14 mouse cellular contexts compared by ENCODE assay signal in the genomic region with DNA sequence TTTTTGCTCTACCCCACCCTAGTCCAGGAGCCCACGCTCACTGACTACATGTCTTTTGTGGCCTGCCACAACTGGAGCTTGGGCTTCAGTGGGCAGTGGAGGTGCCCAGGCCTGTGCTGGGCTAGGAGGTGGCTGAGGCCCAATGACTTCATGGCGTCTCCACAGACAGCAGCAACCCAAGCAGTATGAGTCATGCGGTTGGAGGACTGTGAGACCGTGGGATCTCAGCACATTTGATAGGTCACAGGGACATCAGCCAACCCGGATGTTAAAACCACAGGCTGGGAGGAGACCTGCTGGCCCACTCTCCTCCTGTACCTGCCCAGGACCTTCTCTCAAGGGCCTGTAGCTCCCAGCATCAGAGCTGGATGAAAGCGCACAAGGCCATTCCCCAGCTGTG. TPM values are rescaled to one million over a fixed set of nuclear protein-coding genes. Genes with fewer than 3 reads are reported as not detected.
A peak's percentile ranks its signal among the peaks of the same experiment; 100 is the strongest.
DNase-seq lines count a peak whose midpoint lies in the region; ATAC-seq and TF ChIP-seq lines count a peak whose summit lies in the region.
"Had no signal": no experiment of that assay in that cellular context is flagged by ENCODE, and none has a peak within 500 bp of the region (broad histone marks: within the 10 kb centered on the region; RNA-seq: fewer than 3 reads in every experiment).

No protein-coding gene starts in this region.

- no peaks in the 10 kb centered on the region for H3K27me3 ChIP-seq in heart, embryonic 10.5 days (ENCODE audit: insufficient read depth, poor library complexity, severe bottlenecking)
- H3K27me3 ChIP-seq in midbrain, postnatal 0 days (ENCODE audit: insufficient read depth, low read length), result no peaks in the 10 kb centered on the region
- H3K27me3 ChIP-seq: forebrain, embryonic 15.5 days had no signal

- no peaks in the 10 kb centered on the region for H3K9me3 ChIP-seq in heart, embryonic 10.5 days
- H3K9me3 ChIP-seq in midbrain, postnatal 0 days (ENCODE audit: low read length), result no peaks in the 10 kb centered on the region
- H3K9me3 ChIP-seq: forebrain, embryonic 15.5 days had no signal

- 81% methylated on average over 6 of the region's 6 CpGs for WGBS in heart, embryonic 10.5 days
- WGBS in midbrain, postnatal 0 days, result 92% methylated on average over 6 of the region's 6 CpGs

- H3K36me3 ChIP-seq in heart, embryonic 10.5 days, result no peaks in the 10 kb centered on the region
- no peaks in the 10 kb centered on the region for H3K36me3 ChIP-seq in midbrain, postnatal 0 days (ENCODE audit: insufficient read depth, low read length)
- H3K36me3 ChIP-seq: forebrain, embryonic 15.5 days had no signal

- H3K4me2 ChIP-seq in midbrain, postnatal 0 days (ENCODE audit: low read depth, low read length, poor library complexity, severe bottlenecking), result no peak overlapping the region
- H3K4me2 ChIP-seq: forebrain, embryonic 15.5 days had no signal

- H3K4me3 ChIP-seq in heart, embryonic 10.5 days, result no peak overlapping the region
- H3K4me3 ChIP-seq in midbrain, postnatal 0 days (ENCODE audit: low read depth, low read length), result no peak overlapping the region
- H3K4me3 ChIP-seq: forebrain, embryonic 15.5 days; left cerebral cortex, adult 2 months had no signal

- peak; percentile 76 to 77 for ATAC-seq in hematopoietic stem cell, adult 5-6 weeks (replicated peaks in 1 of 2; ENCODE audit: insufficient read depth in 1 of 2, low FRiP score in 2 of 2, low TSS enrichment in 1 of 2, low read depth in 1 of 2, poor library complexity in 2 of 2, severe bottlenecking in 2 of 2)
- no peak for ATAC-seq in midbrain, postnatal 0 days (ENCODE audit: low FRiP score)
- ATAC-seq: forebrain, embryonic 15.5 days had no signal

- peaks cover 21% of the 10 kb centered on the region for H3K4me1 ChIP-seq in heart, embryonic 10.5 days
- H3K4me1 ChIP-seq in midbrain, postnatal 0 days (ENCODE audit: insufficient read depth, low read length), result no peaks in the 10 kb centered on the region
- H3K4me1 ChIP-seq: forebrain, embryonic 15.5 days had no signal

- peak; percentile 97 for DNase-seq in heart, adult 11 months
- DNase-seq in heart, embryonic 10.5 days (ENCODE audit: low spot score), result no peak
- DNase-seq in 3134 (ENCODE audit: extremely low read depth, insufficient read length, low spot score), result peak; percentile 80
- peak; percentile 23 for DNase-seq in T-cell, adult 2 months (ENCODE audit: low spot score)
- DNase-seq in spleen, postnatal 36 days (ENCODE audit: low spot score in 2 of 2), result no peak
- no peak for DNase-seq in frontal cortex, adult 2 months (ENCODE audit: extremely low spot score in 1 of 2, low spot score in 1 of 2)
- DNase-seq in midbrain, postnatal 0 days (ENCODE audit: low spot score), result no peak
- DNase-seq: cerebellum, adult 18-20 months; midbrain, embryonic 14.5 days; spleen, adult 18-20 months had no signal

- H3K9ac ChIP-seq in midbrain, postnatal 0 days (replicated peaks; ENCODE audit: low read length, poor library complexity, severe bottlenecking), result no peak overlapping the region
- H3K9ac ChIP-seq: forebrain, embryonic 15.5 days; liver, embryonic 14.5 days had no signal

- H3K27ac ChIP-seq in heart, embryonic 10.5 days, result no peak overlapping the region
- no peak overlapping the region for H3K27ac ChIP-seq in midbrain, postnatal 0 days (ENCODE audit: low read depth, low read length)
- H3K27ac ChIP-seq: forebrain, embryonic 15.5 days; left cerebral cortex, adult 2 months; liver, embryonic 14.5 days had no signal

- no peak for TF ChIP-seq CTCF in midbrain, postnatal 0 days (IDR thresholded peaks at IDR 0.05)

RNA-seq across cellular contexts. Expression of a gene that starts 8.2 kb away (rescaled TPM):
- polyA plus RNA-seq in heart, embryonic 10.5 days (2016; fragmentation: Nextera tagmentation; extraction: Ambion mirVana), result 118 and 165 TPM in 2 replicates
- total RNA-seq in hematopoietic stem cell, adult 5-6 weeks (2017), result 9.1 and 11.4 TPM in 2 replicates
- polyA plus RNA-seq in frontal cortex, adult 2 months (2012; rRNA removed), result 24.6 and 29.5 TPM in 2 replicates
- total RNA-seq in midbrain, postnatal 0 days (2014; rRNA removed), result 36.3 and 51.9 TPM in 2 replicates
- 23.2 and 23.7 TPM in 2 replicates for polyA plus RNA-seq in midbrain, postnatal 0 days (2015; fragmentation: Nextera tagmentation; extraction: Ambion mirVana)

RNA-seq across cellular contexts. Expression of a gene that starts 57.6 kb away (rescaled TPM):
- polyA plus RNA-seq in heart, embryonic 10.5 days (2016; fragmentation: Nextera tagmentation; extraction: Ambion mirVana), result 1.0 and 4.5 TPM in 2 replicates
- total RNA-seq in hematopoietic stem cell, adult 5-6 weeks (2017), result not detected in 2 replicates
- polyA plus RNA-seq in frontal cortex, adult 2 months (2012; rRNA removed), result 12.3 and 13.5 TPM in 2 replicates
- total RNA-seq in midbrain, postnatal 0 days (2014; rRNA removed), result 14.3 and 17.9 TPM in 2 replicates
- 16.1 and 19.1 TPM in 2 replicates for polyA plus RNA-seq in midbrain, postnatal 0 days (2015; fragmentation: Nextera tagmentation; extraction: Ambion mirVana)

Comparison
In these comparisons a context has a peak if more than half of its experiments do, and no peak if none do; other contexts are left out.
1. DNase-seq: peak in heart, adult 11 months (single experiment), 3134 (single experiment) and T-cell, adult 2 months (single experiment); none in heart, embryonic 10.5 days (single experiment), spleen, postnatal 36 days (0 of 2), frontal cortex, adult 2 months (0 of 2) and midbrain, postnatal 0 days (single experiment).